Mouse (Mus musculus) midbrain, embryonic 11.5 days (tissue): Measurements from ENCODE around the gene C87436. TPM values are rescaled to one million over a fixed set of nuclear protein-coding genes. Genes with fewer than 3 reads are reported as not detected.

ENCODE experiments used
- ATAC-seq: fragments of 200-750 bp; cut with Nextera tagmentation; 2 replicates; pipeline ENCODE4 v1.8.0; 2017; ENCODE audit warnings: moderate TSS enrichment, moderate library complexity; ENCODE audit not compliant: low FRiP score
- DNase-seq: peaks from one replicate; pipeline ENCODE4 v3.0.0; 2015; ENCODE audit warnings: low spot score; ENCODE audit errors: missing footprints
- H3K27ac ChIP-seq: fragments of 300-500 bp; sonication (generic); 2 replicates; pipeline ENCODE4 v1.5.1; 2014; ENCODE audit warnings: low read depth, low read length
- H3K27me3 ChIP-seq: fragments of 300-500 bp; sonication (generic); 2 replicates; pipeline ENCODE4 v1.6.1; 2014; ENCODE audit warnings: mild to moderate bottlenecking, low read length, moderate library complexity, mixed read lengths; ENCODE audit not compliant: control insufficient read depth, insufficient read depth
- H3K36me3 ChIP-seq: fragments of 300-500 bp; sonication (generic); 2 replicates; pipeline ENCODE4 v1.6.1; 2014; ENCODE audit warnings: mild to moderate bottlenecking, low read length, moderate library complexity, mixed read lengths; ENCODE audit not compliant: control insufficient read depth, insufficient read depth
- H3K4me1 ChIP-seq: fragments of 300-500 bp; sonication (generic); 2 replicates; pipeline ENCODE4 v1.6.1; 2014; ENCODE audit warnings: low read length; ENCODE audit not compliant: control insufficient read depth, insufficient read depth
- H3K4me2 ChIP-seq: fragments of 300-500 bp; sonication (generic); 2 replicates; pipeline ENCODE4 v1.6.1; 2014; ENCODE audit warnings: mild to moderate bottlenecking, moderate library complexity
- H3K4me3 ChIP-seq: fragments of 300-500 bp; sonication (generic); 2 replicates; pipeline ENCODE4 v1.5.1; 2014; ENCODE audit warnings: low read depth, low read length
- H3K9ac ChIP-seq: fragments of 300-500 bp; sonication (generic); 2 replicates; pipeline ENCODE4 v1.6.1; 2014; ENCODE audit warnings: low read length
- H3K9me3 ChIP-seq: fragments of 300-500 bp; sonication (generic); 2 replicates; pipeline ENCODE4 v1.6.1; 2016; ENCODE audit warnings: low read length; ENCODE audit not compliant: control insufficient read depth
- WGBS: fragments of 180-500 bp; shearing (Covaris S2); extraction: QIAGEN DNeasy Blood & Tissue Kit; methylation state at CpG from one replicate; pipeline ENCODE4 v1.1.7; 2014; 5-methylcytosine and 5-hydroxymethylcytosine counted together
- polyA plus RNA-seq: library from polyadenylated mRNA; unstranded; fragments of >200 nt; fragmentation: Nextera tagmentation; extraction: Ambion mirVana; gene quantifications from 2 replicates; pipeline ENCODE4 v1.2.1, GENCODE M21; 2014

The C87436 gene
- polyA plus RNA-seq, 1 experiment from 2014 or later: 23.6 TPM

GRCm38 (mm10) chr6:86509194-86509865 is 71.2 kb downstream of the C87436 start:
- no peak overlapping the region for H3K4me2 ChIP-seq
- ATAC-seq: no peak
- no peak overlapping the region for H3K9ac ChIP-seq
- H3K9me3 ChIP-seq: no peaks in the 10 kb centered on the region
- H3K27ac ChIP-seq: no peak overlapping the region
- no peak overlapping the region for H3K4me3 ChIP-seq
- H3K36me3 ChIP-seq: no peaks in the 10 kb centered on the region
- no peaks in the 10 kb centered on the region for H3K4me1 ChIP-seq
- DNase-seq: peak; percentile 62
- no peaks in the 10 kb centered on the region for H3K27me3 ChIP-seq
- WGBS: 77% methylated on average over 4 of the region's 4 CpGs

- Histone ChIP-seq H3K9ac (no peak overlapping the region), H3K4me2 (no peak overlapping the region), H3K36me3 (no peaks in the 10 kb centered on the region), H3K4me3 (no peak overlapping the region), H3K27ac (no peak overlapping the region), H3K4me1 (no peaks in the 10 kb centered on the region), H3K27me3 (no peaks in the 10 kb centered on the region), H3K9me3 (no peaks in the 10 kb centered on the region)
- DNase-seq (peak; percentile 39), ATAC-seq (no peak)
- WGBS: 78% methylated on average over 3 of the region's 3 CpGs
Measured at GRCm38 (mm10) chr6:86509866-86510200, 71.7 kb downstream of the C87436 start.

- DNase-seq (peak; percentile 6), ATAC-seq (no peak)
- Histone ChIP-seq H3K4me2 (no peak overlapping the region), H3K4me1 (no peaks in the 10 kb centered on the region), H3K27ac (no peak overlapping the region), H3K4me3 (no peak overlapping the region), H3K27me3 (no peaks in the 10 kb centered on the region), H3K9me3 (no peaks in the 10 kb centered on the region), H3K9ac (no peak overlapping the region), H3K36me3 (no peaks in the 10 kb centered on the region)
- WGBS: 83% methylated on average over 4 of the region's 4 CpGs
Measured at GRCm38 (mm10) chr6:86510979-86511378, 72.8 kb downstream of the C87436 start.

- Histone ChIP-seq H3K9me3 (no peaks in the 10 kb centered on the region), H3K36me3 (no peaks in the 10 kb centered on the region), H3K4me3 (no peak overlapping the region), H3K27ac (no peak overlapping the region), H3K27me3 (no peaks in the 10 kb centered on the region), H3K9ac (no peak overlapping the region), H3K4me2 (no peak overlapping the region), H3K4me1 (no peaks in the 10 kb centered on the region)
- ATAC-seq: no peak
- peak; percentile 75 for DNase-seq
- 95% methylated on average over 4 of the region's 4 CpGs for WGBS
Measured at GRCm38 (mm10) chr6:86513296-86513695, 75.1 kb downstream of the C87436 start.

DNA sequence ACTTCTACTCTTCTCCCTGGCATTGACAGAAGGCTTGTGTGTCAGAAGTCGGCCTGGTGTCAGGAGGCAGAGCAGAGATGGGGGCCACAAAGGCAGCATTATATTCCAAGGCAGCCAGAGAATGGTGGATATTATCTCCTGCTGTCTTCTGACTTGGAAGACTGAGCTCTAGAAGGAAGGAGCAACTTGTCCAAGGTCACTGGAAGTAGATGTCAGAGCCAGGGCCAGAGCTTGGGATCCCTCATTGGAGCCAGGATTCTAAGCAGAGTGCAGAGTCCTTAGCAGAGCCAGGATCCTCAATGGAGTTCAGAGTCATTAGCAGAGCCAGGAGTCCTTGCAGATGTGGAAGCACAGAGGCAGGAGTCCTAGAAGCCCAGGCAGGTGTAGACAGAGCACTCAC is 77.8 kb downstream of the C87436 start:
- 67% methylated on average over 1 of the region's 1 CpGs for WGBS
- no peaks in the 10 kb centered on the region for H3K27me3 ChIP-seq
- H3K9me3 ChIP-seq: no peaks in the 10 kb centered on the region

DNA sequence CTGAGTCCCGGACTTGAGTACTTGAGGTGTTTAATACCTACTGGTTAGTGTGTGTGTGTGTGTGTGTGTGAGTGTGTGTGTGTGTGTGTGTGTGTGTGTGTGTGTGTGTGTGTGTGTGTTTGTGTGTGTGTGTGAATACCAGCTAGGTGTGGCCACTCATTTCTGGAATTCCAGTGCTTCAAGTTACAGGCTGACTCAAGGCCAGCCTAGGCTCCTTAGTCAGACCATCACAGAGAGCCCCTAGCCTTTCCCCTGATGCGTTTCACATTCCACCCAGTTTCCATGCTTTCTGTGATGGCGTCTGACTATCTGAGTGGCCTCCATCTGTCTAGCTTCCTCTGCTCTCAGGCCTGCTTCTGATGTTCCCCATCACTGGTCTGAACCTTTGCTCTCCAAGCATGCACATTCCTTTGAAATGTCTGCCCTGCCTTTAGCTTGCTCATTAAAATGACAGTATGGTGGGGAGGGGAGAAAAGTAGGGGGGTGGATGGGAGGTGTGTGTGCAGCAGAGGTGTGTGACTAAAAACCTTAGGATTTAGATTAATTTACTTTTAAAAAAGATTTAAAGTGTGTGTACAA is 81.7 kb downstream of the C87436 start:
- no peak overlapping the region for H3K4me2 ChIP-seq
- H3K4me1 ChIP-seq: peaks cover 11% of the 10 kb centered on the region
- no peak overlapping the region for H3K27ac ChIP-seq
- WGBS: 86% methylated on average over 3 of the region's 3 CpGs
- no peaks in the 10 kb centered on the region for H3K27me3 ChIP-seq
- no peak overlapping the region for H3K4me3 ChIP-seq
- no peaks in the 10 kb centered on the region for H3K9me3 ChIP-seq
- ATAC-seq (no peak), DNase-seq (peak; percentile 33)
- no peak overlapping the region for H3K9ac ChIP-seq
- 0 out of 2 replicates have a peak, but pooled peaks cover 2% of the 10 kb centered on the region for H3K36me3 ChIP-seq

More for the DNA sequence above, 77.8 kb downstream of the C87436 start:
- H3K9ac ChIP-seq: no peak overlapping the region
- no peak overlapping the region for H3K4me3 ChIP-seq
- no peaks in the 10 kb centered on the region for H3K36me3 ChIP-seq
- H3K4me1 ChIP-seq: no peaks in the 10 kb centered on the region
- ATAC-seq (no peak), DNase-seq (peak; percentile 1)
- no peak overlapping the region for H3K4me2 ChIP-seq
- H3K27ac ChIP-seq: no peak overlapping the region

DNA sequence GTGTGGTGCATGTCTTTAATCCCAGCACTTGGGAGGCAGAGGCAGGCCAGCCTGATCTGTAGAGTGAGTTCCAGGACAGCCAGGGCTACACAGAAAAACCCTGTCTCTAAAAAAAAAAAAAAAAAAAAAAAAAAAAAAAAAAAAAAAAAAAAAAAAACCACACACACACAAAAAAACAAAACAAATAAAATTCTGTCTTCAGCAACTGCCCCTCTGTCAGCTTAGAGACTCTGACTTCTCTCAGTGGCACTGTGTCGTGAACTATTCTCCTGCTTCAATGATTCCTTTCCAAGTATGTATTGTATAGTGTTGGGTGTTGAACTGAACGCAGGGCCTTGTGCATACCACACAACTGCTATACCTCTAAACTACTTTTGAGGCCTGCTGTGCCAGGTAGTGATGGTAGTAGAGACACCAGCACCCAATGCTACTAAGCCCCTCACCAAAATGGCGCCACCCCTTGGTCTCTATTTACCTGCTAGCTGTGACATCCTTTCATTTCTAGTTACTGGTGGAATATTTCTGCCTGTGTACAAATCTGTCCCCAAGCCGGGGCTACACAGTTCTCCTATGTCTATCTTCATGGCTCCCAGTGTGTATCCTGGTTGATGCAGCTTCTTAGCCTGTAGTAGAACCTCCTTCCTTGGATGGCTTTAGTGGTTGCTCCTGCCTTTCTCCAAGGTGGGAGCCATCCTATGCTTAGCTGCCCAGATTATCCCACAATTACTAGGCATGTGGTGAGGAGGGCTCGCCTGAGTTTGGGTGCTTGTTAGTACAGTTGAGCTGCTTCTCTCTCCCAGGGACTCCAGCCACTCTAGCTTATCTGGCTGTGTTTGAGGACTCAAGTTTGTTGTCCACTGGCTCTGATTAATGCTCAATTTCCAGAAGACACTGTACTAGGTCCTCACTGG is 84.1 kb downstream of the C87436 start:
- Histone ChIP-seq H3K36me3 (0 out of 2 replicates have a peak, but pooled peaks cover 2% of the 10 kb centered on the region), H3K4me3 (no peak overlapping the region), H3K9me3 (no peaks in the 10 kb centered on the region), H3K27ac (no peak overlapping the region), H3K4me1 (peaks cover 11% of the 10 kb centered on the region), H3K9ac (peak overlapping the region; percentile 3; the same call in 1 of the 2 replicates), H3K4me2 (no peak overlapping the region), H3K27me3 (no peaks in the 10 kb centered on the region)
- DNase-seq: peak; percentile 87
- no peak for ATAC-seq
- 88% methylated on average over 5 of the region's 5 CpGs for WGBS
